Mouse (Mus musculus) frontal cortex, postnatal 10 days (tissue): Measurements from ENCODE around the gene Shc2.

Experiments
- DNase-seq, 2 experiments: peaks; one replicate each; pipeline ENCODE4 v3.0.0; 2022; ENCODE audit warnings: low spot score in 2 of 2, mixed read lengths in 1 of 2

The Shc2 gene

GRCm38 (mm10) chr10:79668771-79669575 is 31.3 kb upstream of the Shc2 start, which contains the start of gene Tpgs1:
Gene Tpgs1, plus strand, starts transcription at chr10:79669369.
- peak; percentile 89 to 90 for DNase-seq

GRCm38 (mm10) chr10:79668076-79668475 is 30.4 kb upstream of the Shc2 start:
- DNase-seq: no peak

- DNase-seq: no peak
Measured at GRCm38 (mm10) chr10:79666493-79666892, 28.8 kb upstream of the Shc2 start.

- DNase-seq: no peak
Measured at GRCm38 (mm10) chr10:79665051-79665450, 27.3 kb upstream of the Shc2 start.

- DNase-seq: peak; percentile 31 to 65
Measured at GRCm38 (mm10) chr10:79664131-79664665, 26.5 kb upstream of the Shc2 start, which contains the start of gene Madcam1. Gene Madcam1, plus strand, starts transcription at chr10:79664559.

- DNase-seq: no peak
Measured at GRCm38 (mm10) chr10:79661861-79662260, 24.1 kb upstream of the Shc2 start.

- no peak for DNase-seq
Measured at GRCm38 (mm10) chr10:79660298-79660697, 22.6 kb upstream of the Shc2 start.

- DNase-seq: no peak
Measured at GRCm38 (mm10) chr10:79658829-79659228, 21.1 kb upstream of the Shc2 start.

GRCm38 (mm10) chr10:79654946-79655395 is 17.3 kb upstream of the Shc2 start:
- peak; percentile 61 to 78 for DNase-seq

- no peak for DNase-seq
Measured at GRCm38 (mm10) chr10:79652789-79653188, 15.1 kb upstream of the Shc2 start.

- peak in 1 of 2 experiments; percentile 69 for DNase-seq
Measured at GRCm38 (mm10) chr10:79649070-79649751, 11.5 kb upstream of the Shc2 start.

- DNase-seq: no peak
Measured at GRCm38 (mm10) chr10:79645711-79646110, 8.0 kb upstream of the Shc2 start, which contains the start of gene Odf3l2. Gene Odf3l2, minus strand, starts transcription at chr10:79645738.

GRCm38 (mm10) chr10:79638486-79639204 is 927 bp upstream of the Shc2 start:
- peak in 1 of 2 experiments; percentile 42 for DNase-seq

- DNase-seq: no peak
Measured at GRCm38 (mm10) chr10:79636287-79636686, 1.4 kb downstream of the Shc2 start.

GRCm38 (mm10) chr10:79633006-79633777 is 4.5 kb downstream of the Shc2 start:
- DNase-seq: no peak

- no peak for DNase-seq
Measured at GRCm38 (mm10) chr10:79631432-79631831, 6.3 kb downstream of the Shc2 start.

GRCm38 (mm10) chr10:79628377-79628776 is 9.3 kb downstream of the Shc2 start:
- no peak for DNase-seq

GRCm38 (mm10) chr10:79626156-79626555 is 11.6 kb downstream of the Shc2 start:
- no peak for DNase-seq

GRCm38 (mm10) chr10:79625398-79625797 is 12.3 kb downstream of the Shc2 start:
- no peak for DNase-seq

GRCm38 (mm10) chr10:79623950-79624349 is 13.8 kb downstream of the Shc2 start:
- DNase-seq: no peak

GRCm38 (mm10) chr10:79616376-79616775 is 21.3 kb downstream of the Shc2 start:
- no peak for DNase-seq
